Mouse (Mus musculus): ENCODE measurements around the gene Cep164. TPM values are rescaled to one million over a fixed set of nuclear protein-coding genes. Genes with fewer than 3 reads are reported as not detected.
A peak's percentile ranks its signal among the peaks of the same experiment; 100 is the strongest.

Gene Cep164
- polyA plus RNA-seq, 1 experiment from 2014 or later: 16.3 TPM

GRCm38 (mm10) chr9:45774088-45774487, 54.4 kb downstream of the Cep164 start:
- no peak for ATAC-seq (ENCODE audit: low FRiP score)
- H3K36me3 ChIP-seq (replicated peaks): peaks cover 84% of the 10 kb centered on the region
- WGBS: 87% methylated on average over 6 of the region's 6 CpGs

GRCm38 (mm10) chr9:45769596-45769995, 58.9 kb downstream of the Cep164 start:
- H3K36me3 ChIP-seq (replicated peaks): peaks cover 62% of the 10 kb centered on the region
- H3K27ac ChIP-seq: no peak overlapping the region
- ATAC-seq (ENCODE audit: low FRiP score): no peak
- no peaks in the 10 kb centered on the region for H3K4me1 ChIP-seq
- H3K27me3 ChIP-seq: no peaks in the 10 kb centered on the region
- H3K4me3 ChIP-seq (replicated peaks): no peak overlapping the region
- H3K9ac ChIP-seq: no peak overlapping the region
- WGBS: 88% methylated on average over 5 of the region's 5 CpGs
- H3K9me3 ChIP-seq: no peaks in the 10 kb centered on the region
- no peak overlapping the region for H3K4me2 ChIP-seq

More at GRCm38 (mm10) chr9:45774088-45774487, 54.4 kb downstream of the Cep164 start:
- Histone ChIP-seq H3K9ac (no peak overlapping the region), H3K4me3 (replicated peaks) (no peak overlapping the region), H3K4me2 (no peak overlapping the region), H3K9me3 (no peaks in the 10 kb centered on the region), H3K27me3 (no peaks in the 10 kb centered on the region), H3K27ac (no peak overlapping the region), H3K4me1 (no peaks in the 10 kb centered on the region)

GRCm38 (mm10) chr9:45768421-45768820, 60.1 kb downstream of the Cep164 start:
- H3K4me1 ChIP-seq: no peaks in the 10 kb centered on the region
- H3K27ac ChIP-seq: no peak overlapping the region
- no peak overlapping the region for H3K9ac ChIP-seq
- 91% methylated on average over 18 of the region's 18 CpGs for WGBS
- peaks cover 51% of the 10 kb centered on the region for H3K36me3 ChIP-seq (replicated peaks)
- H3K9me3 ChIP-seq: no peaks in the 10 kb centered on the region
- no peak overlapping the region for H3K4me3 ChIP-seq (replicated peaks)
- no peak for ATAC-seq (ENCODE audit: low FRiP score)
- no peak overlapping the region for H3K4me2 ChIP-seq
- H3K27me3 ChIP-seq: no peaks in the 10 kb centered on the region

- Histone ChIP-seq H3K4me1 (no peaks in the 10 kb centered on the region), H3K36me3 (replicated peaks) (peaks cover 43% of the 10 kb centered on the region), H3K27me3 (no peaks in the 10 kb centered on the region), H3K27ac (no peak overlapping the region), H3K4me2 (no peak overlapping the region), H3K4me3 (replicated peaks) (no peak overlapping the region), H3K9me3 (no peaks in the 10 kb centered on the region), H3K9ac (no peak overlapping the region)
- no peak for ATAC-seq (ENCODE audit: low FRiP score)
- 96% methylated on average over 8 of the region's 8 CpGs for WGBS
These were observed 61.3 kb downstream of the Cep164 start for GRCm38 (mm10) chr9:45767155-45767554.

GRCm38 (mm10) chr9:45766195-45766594, 62.3 kb downstream of the Cep164 start:
- no peaks in the 10 kb centered on the region for H3K4me1 ChIP-seq
- 80% methylated on average over 6 of the region's 6 CpGs for WGBS
- no peak overlapping the region for H3K9ac ChIP-seq
- no peak overlapping the region for H3K27ac ChIP-seq
- no peak overlapping the region for H3K4me2 ChIP-seq
- no peaks in the 10 kb centered on the region for H3K9me3 ChIP-seq
- no peak overlapping the region for H3K4me3 ChIP-seq (replicated peaks)
- peaks cover 33% of the 10 kb centered on the region for H3K36me3 ChIP-seq (replicated peaks)
- no peak for ATAC-seq (ENCODE audit: low FRiP score)
- no peaks in the 10 kb centered on the region for H3K27me3 ChIP-seq

GRCm38 (mm10) chr9:45754452-45755091, 73.9 kb downstream of the Cep164 start:
- peaks cover 4% of the 10 kb centered on the region; the same call in 1 of the 2 replicates for H3K27me3 ChIP-seq
- no peaks in the 10 kb centered on the region for H3K36me3 ChIP-seq (replicated peaks)
- peaks cover 4% of the 10 kb centered on the region for H3K4me1 ChIP-seq
- WGBS: 35% methylated on average over 8 of the region's 8 CpGs
- ATAC-seq (ENCODE audit: low FRiP score): peak; percentile 44
- H3K4me3 ChIP-seq (replicated peaks): no peak overlapping the region
- peak overlapping the region; percentile 33; the same call in 1 of the 2 replicates for H3K27ac ChIP-seq
- no peaks in the 10 kb centered on the region for H3K9me3 ChIP-seq
- H3K9ac ChIP-seq: no peak overlapping the region
- H3K4me2 ChIP-seq: no peak overlapping the region

GRCm38 (mm10) chr9:45749917-45750316, 78.6 kb downstream of the Cep164 start:
- ATAC-seq (ENCODE audit: low FRiP score): no peak
- WGBS: 95% methylated on average over 4 of the region's 4 CpGs
- no peaks in the 10 kb centered on the region for H3K27me3 ChIP-seq

GRCm38 (mm10) chr9:45745451-45745850, 83.0 kb downstream of the Cep164 start:
- Histone ChIP-seq H3K27ac (no peak overlapping the region), H3K4me1 (peaks cover under 1% of the 10 kb centered on the region), H3K36me3 (replicated peaks) (no peaks in the 10 kb centered on the region), H3K27me3 (peaks cover 13% of the 10 kb centered on the region; the same call in 1 of the 2 replicates), H3K9me3 (no peaks in the 10 kb centered on the region), H3K4me2 (no peak overlapping the region), H3K9ac (no peak overlapping the region), H3K4me3 (replicated peaks) (no peak overlapping the region)
- WGBS: 69% methylated on average over 7 of the region's 7 CpGs
- ATAC-seq (ENCODE audit: low FRiP score): no peak

More at GRCm38 (mm10) chr9:45749917-45750316, 78.6 kb downstream of the Cep164 start:
- no peaks in the 10 kb centered on the region for H3K36me3 ChIP-seq (replicated peaks)
- H3K4me2 ChIP-seq: no peak overlapping the region
- no peak overlapping the region for H3K27ac ChIP-seq
- no peaks in the 10 kb centered on the region for H3K9me3 ChIP-seq
- no peak overlapping the region for H3K4me3 ChIP-seq (replicated peaks)
- H3K9ac ChIP-seq: no peak overlapping the region
- peaks cover 4% of the 10 kb centered on the region for H3K4me1 ChIP-seq

GRCm38 (mm10) chr9:45740584-45740980, 87.9 kb downstream of the Cep164 start:
- Histone ChIP-seq H3K4me3 (replicated peaks) (no peak overlapping the region), H3K4me1 (peaks cover 22% of the 10 kb centered on the region), H3K27ac (no peak overlapping the region), H3K9me3 (no peaks in the 10 kb centered on the region), H3K9ac (no peak overlapping the region), H3K4me2 (no peak overlapping the region), H3K27me3 (peaks cover 13% of the 10 kb centered on the region; the same call in 1 of the 2 replicates), H3K36me3 (replicated peaks) (no peaks in the 10 kb centered on the region)
- 67% methylated on average over 2 of the region's 2 CpGs for WGBS
- ATAC-seq (ENCODE audit: low FRiP score): peak; percentile 36; the same call in 1 of the 2 replicates

GRCm38 (mm10) chr9:45739702-45740583, 88.5 kb downstream of the Cep164 start:
- no peak overlapping the region for H3K9ac ChIP-seq
- no peak overlapping the region for H3K4me3 ChIP-seq (replicated peaks)
- H3K9me3 ChIP-seq: no peaks in the 10 kb centered on the region
- no peak; the same call in 1 of the 2 replicates for ATAC-seq (ENCODE audit: low FRiP score)
- H3K27ac ChIP-seq: peak overlapping the region; percentile 65
- H3K36me3 ChIP-seq (replicated peaks): no peaks in the 10 kb centered on the region
- peaks cover 13% of the 10 kb centered on the region; the same call in 1 of the 2 replicates for H3K27me3 ChIP-seq
- H3K4me2 ChIP-seq: no peak overlapping the region
- 64% methylated on average over 17 of the region's 17 CpGs for WGBS
- peaks cover 22% of the 10 kb centered on the region for H3K4me1 ChIP-seq

GRCm38 (mm10) chr9:45739001-45739701, 89.3 kb downstream of the Cep164 start:
- H3K4me2 ChIP-seq: no peak overlapping the region
- H3K27me3 ChIP-seq: peaks cover 13% of the 10 kb centered on the region; the same call in 1 of the 2 replicates
- ATAC-seq (ENCODE audit: low FRiP score): 0 out of 2 replicates have a peak, but pooled peaks have one; percentile 39
- no peak overlapping the region for H3K4me3 ChIP-seq (replicated peaks)
- peak overlapping the region; percentile 65 for H3K27ac ChIP-seq
- 0 out of 2 replicates have a peak overlapping the region, but pooled peaks have one; percentile 17 for H3K9ac ChIP-seq
- 68% methylated on average over 12 of the region's 12 CpGs for WGBS
- H3K9me3 ChIP-seq: no peaks in the 10 kb centered on the region
- H3K36me3 ChIP-seq (replicated peaks): no peaks in the 10 kb centered on the region
- peaks cover 22% of the 10 kb centered on the region for H3K4me1 ChIP-seq

GRCm38 (mm10) chr9:45733246-45733645, 95.2 kb downstream of the Cep164 start:
- ATAC-seq (ENCODE audit: low FRiP score): no peak
- no peaks in the 10 kb centered on the region for H3K4me1 ChIP-seq

More at GRCm38 (mm10) chr9:45733246-45733645, 95.2 kb downstream of the Cep164 start:
- Histone ChIP-seq H3K4me2 (no peak overlapping the region), H3K4me3 (replicated peaks) (no peak overlapping the region), H3K36me3 (replicated peaks) (no peaks in the 10 kb centered on the region), H3K9me3 (no peaks in the 10 kb centered on the region), H3K27ac (no peak overlapping the region), H3K9ac (no peak overlapping the region; the same call in 1 of the 2 replicates), H3K27me3 (no peaks in the 10 kb centered on the region)
- 81% methylated on average over 6 of the region's 6 CpGs for WGBS
